Mouse (Mus musculus) spleen, embryonic (tissue): ENCODE results near the gene Gabrd.

Experiments used
- CTCF ChIA-PET: fragments of 350-600 bp; sonication (Branson Sonifier 250); formaldehyde crosslinking; loops from one replicate; lab custom pipeline; 2022; lab: Charles Lee

Gene Gabrd

GRCm38 (mm10) chr4:155383326-155383725, 14.6 kb downstream of the Gabrd start:
- CTCF ChIA-PET, result no interaction called here

- CTCF ChIA-PET, result interaction anchor here (0.6 kb wide), 1 partner anchor 115 kb away, joined by 3 read pairs; no protein-coding TSS in a partner anchor
Observed at GRCm38 (mm10) chr4:155382752-155383151, 15.2 kb downstream of the Gabrd start.

- CTCF ChIA-PET, result interaction anchor here (0.6 kb wide), 1 partner anchor 114 kb away, joined by 3 read pairs; no protein-coding TSS in a partner anchor
Observed at GRCm38 (mm10) chr4:155381974-155382373, 15.9 kb downstream of the Gabrd start.

GRCm38 (mm10) chr4:155371797-155372735, 25.8 kb downstream of the Gabrd start:
- CTCF ChIA-PET, result no interaction called here

- CTCF ChIA-PET, result no interaction called here
Observed at GRCm38 (mm10) chr4:155370737-155371715, 26.9 kb downstream of the Gabrd start.

- CTCF ChIA-PET, result no interaction called here
Observed at GRCm38 (mm10) chr4:155368684-155369083, 29.2 kb downstream of the Gabrd start.

- CTCF ChIA-PET, result no interaction called here
Observed at GRCm38 (mm10) chr4:155367739-155368138, 30.2 kb downstream of the Gabrd start.

GRCm38 (mm10) chr4:155366784-155367183, 31.1 kb downstream of the Gabrd start:
- CTCF ChIA-PET, result no interaction called here

- CTCF ChIA-PET, result no interaction called here
Observed at GRCm38 (mm10) chr4:155362443-155362842, 35.5 kb downstream of the Gabrd start.

GRCm38 (mm10) chr4:155361303-155361791, 36.6 kb downstream of the Gabrd start, which contains the start of gene Prkcz:
Gene Prkcz, minus strand, starts transcription at chr4:155361361.
- CTCF ChIA-PET, result interaction anchor here (0.5 kb wide), 1 partner anchor 187 kb away, joined by 3 read pairs; no protein-coding TSS in a partner anchor

GRCm38 (mm10) chr4:155360856-155361255, 37.1 kb downstream of the Gabrd start:
- CTCF ChIA-PET, result interaction anchor here (0.7 kb wide), 1 partner anchor 9 kb away, joined by 9 read pairs; no protein-coding TSS in a partner anchor

GRCm38 (mm10) chr4:155359560-155360464, 38.1 kb downstream of the Gabrd start:
- CTCF ChIA-PET, result interaction anchor here (0.5 to 0.7 kb wide), 2 partner anchors 8 to 18 kb away, joined by 3 to 9 read pairs; no protein-coding TSS in a partner anchor

GRCm38 (mm10) chr4:155357601-155358000, 40.3 kb downstream of the Gabrd start:
- CTCF ChIA-PET, result no interaction called here

GRCm38 (mm10) chr4:155356354-155356753, 41.6 kb downstream of the Gabrd start:
- CTCF ChIA-PET, result no interaction called here

- CTCF ChIA-PET, result no interaction called here
Observed at GRCm38 (mm10) chr4:155354546-155354945, 43.4 kb downstream of the Gabrd start.

GRCm38 (mm10) chr4:155354035-155354434, 43.9 kb downstream of the Gabrd start:
- CTCF ChIA-PET, result no interaction called here

GRCm38 (mm10) chr4:155352581-155352980, 45.3 kb downstream of the Gabrd start:
- CTCF ChIA-PET, result no interaction called here

- CTCF ChIA-PET, result interaction anchor here (1.1 kb wide), 1 partner anchor 17 kb away, joined by 4 read pairs; no protein-coding TSS in a partner anchor
Observed at GRCm38 (mm10) chr4:155346350-155346749, 51.6 kb downstream of the Gabrd start.

GRCm38 (mm10) chr4:155345608-155345953, 52.3 kb downstream of the Gabrd start:
- CTCF ChIA-PET, result interaction anchor here (1.1 kb wide), 1 partner anchor 16 kb away, joined by 4 read pairs; no protein-coding TSS in a partner anchor
